Mouse (Mus musculus) ES-Bruce4 (cell line): ENCODE data around the gene Tmem170b. TPM values are rescaled to one million over a fixed set of nuclear protein-coding genes. Genes with fewer than 3 reads are reported as not detected.

ENCODE experiments used
- H3K27ac ChIP-seq: 2 replicates; pipeline ENCODE4 v1.5.1; 2012; ENCODE audit warnings: low read length, inconsistent platforms; ENCODE audit not compliant: insufficient read depth
- H3K27me3 ChIP-seq: 2 replicates; pipeline ENCODE4 v1.6.1; 2012; ENCODE audit warnings: mild to moderate bottlenecking, low read length, inconsistent platforms; ENCODE audit not compliant: control insufficient read depth, poor library complexity, insufficient read depth, severe bottlenecking
- H3K36me3 ChIP-seq: 2 replicates; pipeline ENCODE4 v1.6.1; 2012; ENCODE audit warnings: inconsistent platforms, mild to moderate bottlenecking, low read length, moderate library complexity; ENCODE audit not compliant: control insufficient read depth, poor library complexity, insufficient read depth, severe bottlenecking
- H3K4me1 ChIP-seq: one replicate; pipeline ENCODE4 v1.8.1; 2011; ENCODE audit warnings: low read length; ENCODE audit not compliant: control insufficient read depth, insufficient read depth
- H3K4me3 ChIP-seq: 2 replicates; pipeline ENCODE4 v1.5.1; 2011; ENCODE audit warnings: low read depth, mild to moderate bottlenecking, low read length
- H3K9ac ChIP-seq: 2 replicates; pipeline ENCODE4 v1.6.1; 2012; ENCODE audit warnings: low read depth, mild to moderate bottlenecking, inconsistent platforms; ENCODE audit not compliant: poor library complexity, severe bottlenecking
- H3K9me3 ChIP-seq: replicated peaks from 2 replicates; pipeline ENCODE4 v1.6.1; 2012; ENCODE audit warnings: mild to moderate bottlenecking, low read length, inconsistent platforms; ENCODE audit not compliant: control insufficient read depth, poor library complexity, insufficient read depth, severe bottlenecking
- CTCF ChIP-seq: IDR thresholded peaks from one replicate; pipeline ENCODE4 v1.8.1; 2011; ENCODE audit warnings: low read depth, low read length
- EP300 ChIP-seq: IDR thresholded peaks from 2 replicates; pipeline ENCODE4 v1.6.1; 2011; ENCODE audit warnings: low read depth, low read length; ENCODE audit not compliant: insufficient read depth
- POLR2A ChIP-seq: IDR thresholded peaks from one replicate; pipeline ENCODE4 v1.8.1; 2011; ENCODE audit warnings: low read length; ENCODE audit not compliant: insufficient read depth
- polyA plus RNA-seq: library from polyadenylated mRNA; stranded (reverse); fragments of >200 nt; gene quantifications from 2 replicates; pipeline ENCODE4 v1.2.4, GENCODE M21; 2011; ENCODE audit warnings: low read depth; ENCODE audit not compliant: missing spikeins, insufficient read depth, insufficient read length

Tmem170b gene
- polyA plus RNA-seq, 1 experiment: 9.0 TPM

DNA sequence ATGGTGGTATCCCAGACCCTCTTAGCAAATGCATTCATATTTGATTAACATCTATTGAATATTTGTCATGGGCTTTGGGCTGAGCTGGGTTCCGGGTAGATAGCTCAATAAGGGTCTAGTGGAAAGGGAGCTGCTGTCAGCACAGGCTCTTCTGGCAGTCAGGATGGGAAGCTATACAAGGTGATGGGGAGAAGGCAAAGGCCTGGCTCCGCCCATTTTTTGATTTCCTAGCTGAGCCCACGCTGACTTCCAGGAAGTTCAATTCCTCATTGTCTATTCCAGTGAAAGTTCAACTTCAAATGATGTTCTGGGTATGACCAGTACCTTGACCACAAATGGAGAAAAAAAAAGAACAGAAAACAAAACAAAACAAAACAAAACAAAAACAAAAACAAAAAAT is 69.8 kb downstream of the Tmem170b start:
- Histone ChIP-seq H3K9ac (no peak overlapping the region), H3K9me3 (no peaks in the 10 kb centered on the region), H3K4me1 (no peaks in the 10 kb centered on the region), H3K4me3 (no peak overlapping the region), H3K27me3 (no peaks in the 10 kb centered on the region), H3K27ac (no peak overlapping the region), H3K36me3 (no peaks in the 10 kb centered on the region)
- TF ChIP-seq CTCF (no peak), POLR2A (no peak), EP300 (no peak)

DNA sequence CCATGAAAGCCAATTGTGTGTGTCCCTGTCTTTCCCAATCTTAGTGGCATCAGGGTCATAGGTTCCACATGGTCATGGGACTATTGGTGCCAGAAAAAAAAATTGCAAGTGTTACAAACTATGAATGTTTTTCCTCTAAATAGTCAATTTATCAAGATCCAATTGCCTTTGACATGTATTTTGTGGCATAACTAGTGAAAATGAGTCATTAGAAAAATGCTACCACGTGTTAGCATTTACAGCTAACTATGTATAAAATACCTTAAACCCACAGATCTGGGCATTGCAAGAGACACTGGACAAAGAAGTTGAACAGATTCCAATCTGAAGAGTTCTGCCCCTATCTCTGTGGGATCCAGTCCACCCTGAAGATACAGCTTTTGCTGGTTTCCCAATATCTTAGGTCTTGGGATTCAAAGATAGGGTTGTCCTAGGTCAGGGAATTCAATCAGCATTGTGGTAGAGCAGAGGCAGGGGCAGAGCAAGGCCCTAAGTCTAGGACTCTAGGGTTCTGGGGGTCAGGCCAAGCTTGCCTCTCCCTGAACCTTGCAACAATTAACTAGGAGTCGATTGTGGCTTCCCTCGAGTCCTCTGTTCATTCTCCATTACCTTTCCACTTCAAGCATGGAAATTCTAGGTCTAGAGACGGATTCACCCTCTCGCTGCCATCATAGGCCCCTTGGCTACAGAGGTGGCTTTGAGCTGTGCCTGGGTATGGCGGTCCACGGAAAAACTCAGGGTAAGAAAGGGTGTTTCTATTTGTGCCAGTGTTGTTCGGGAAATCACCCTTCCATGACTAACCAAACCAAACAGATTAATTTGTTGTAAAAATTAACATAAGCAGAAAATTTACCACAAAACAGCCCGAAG is 70.5 kb downstream of the Tmem170b start:
- H3K4me3 ChIP-seq: no peak overlapping the region
- no peaks in the 10 kb centered on the region for H3K4me1 ChIP-seq
- no peaks in the 10 kb centered on the region for H3K9me3 ChIP-seq
- no peak overlapping the region for H3K9ac ChIP-seq
- TF ChIP-seq EP300: no peak
- no peak for TF ChIP-seq POLR2A
- TF ChIP-seq CTCF: no peak
- no peak overlapping the region for H3K27ac ChIP-seq
- no peaks in the 10 kb centered on the region for H3K36me3 ChIP-seq
- no peaks in the 10 kb centered on the region for H3K27me3 ChIP-seq

DNA sequence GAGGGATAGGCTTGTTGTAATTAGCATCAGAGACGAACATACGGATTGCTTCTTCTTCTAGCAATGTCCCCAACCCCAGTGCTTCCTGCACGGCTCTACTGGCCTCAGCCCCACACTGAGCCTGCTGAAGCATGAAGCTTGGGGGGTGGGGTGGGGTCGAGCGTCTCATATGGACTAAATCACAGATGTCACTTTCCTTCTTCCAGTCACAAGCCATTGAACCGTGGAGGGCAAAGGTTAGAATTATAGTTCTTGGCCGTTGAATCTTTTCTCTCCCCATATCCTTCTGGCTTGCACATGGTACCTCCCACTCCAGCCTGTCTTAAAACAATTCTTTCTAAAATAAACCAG is 71.1 kb downstream of the Tmem170b start:
- no peak for TF ChIP-seq POLR2A
- TF ChIP-seq EP300: no peak
- no peak for TF ChIP-seq CTCF
- Histone ChIP-seq H3K27ac (no peak overlapping the region), H3K9ac (no peak overlapping the region)

DNA sequence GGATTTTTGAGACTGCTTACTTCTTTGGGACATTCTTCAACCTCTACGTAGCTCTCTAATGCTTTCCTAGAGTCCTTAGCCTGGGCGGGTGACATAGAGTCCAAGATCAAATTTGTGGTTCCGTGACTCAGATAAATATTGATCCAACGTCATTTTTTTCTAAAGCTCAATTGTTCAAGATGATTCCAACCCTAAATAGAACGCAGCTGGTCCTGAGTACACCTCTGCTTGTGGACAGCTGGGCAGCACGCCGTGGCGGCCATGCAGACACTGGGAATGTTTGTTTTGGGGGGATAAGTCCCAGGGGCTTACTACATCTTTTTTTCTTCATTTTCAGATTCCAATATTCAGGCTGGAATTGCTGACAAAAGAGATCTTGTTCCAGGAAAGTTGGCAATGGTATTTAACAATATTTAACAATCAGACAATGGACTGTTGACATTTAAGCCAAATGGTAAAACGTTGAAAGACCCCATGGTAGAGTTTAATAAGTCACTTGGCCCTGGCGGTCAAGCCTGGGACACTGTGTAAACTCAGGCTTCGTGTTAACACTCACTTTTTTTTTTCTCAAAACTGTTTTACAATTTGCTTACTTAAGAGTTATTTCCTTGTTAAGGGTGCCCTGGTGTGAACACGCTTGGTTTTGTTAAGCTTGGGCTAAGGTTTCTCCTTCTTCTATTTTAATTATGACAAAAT is 75.3 kb downstream of the Tmem170b start:
- Histone ChIP-seq H3K4me1 (no peaks in the 10 kb centered on the region), H3K4me3 (no peak overlapping the region), H3K27me3 (no peaks in the 10 kb centered on the region), H3K27ac (no peak overlapping the region), H3K36me3 (no peaks in the 10 kb centered on the region), H3K9me3 (no peaks in the 10 kb centered on the region), H3K9ac (no peak overlapping the region)
- TF ChIP-seq POLR2A (no peak), EP300 (no peak), CTCF (no peak)

More for the DNA sequence above, 71.1 kb downstream of the Tmem170b start:
- Histone ChIP-seq H3K9me3 (no peaks in the 10 kb centered on the region), H3K27me3 (no peaks in the 10 kb centered on the region), H3K4me3 (no peak overlapping the region), H3K36me3 (no peaks in the 10 kb centered on the region), H3K4me1 (no peaks in the 10 kb centered on the region)

DNA sequence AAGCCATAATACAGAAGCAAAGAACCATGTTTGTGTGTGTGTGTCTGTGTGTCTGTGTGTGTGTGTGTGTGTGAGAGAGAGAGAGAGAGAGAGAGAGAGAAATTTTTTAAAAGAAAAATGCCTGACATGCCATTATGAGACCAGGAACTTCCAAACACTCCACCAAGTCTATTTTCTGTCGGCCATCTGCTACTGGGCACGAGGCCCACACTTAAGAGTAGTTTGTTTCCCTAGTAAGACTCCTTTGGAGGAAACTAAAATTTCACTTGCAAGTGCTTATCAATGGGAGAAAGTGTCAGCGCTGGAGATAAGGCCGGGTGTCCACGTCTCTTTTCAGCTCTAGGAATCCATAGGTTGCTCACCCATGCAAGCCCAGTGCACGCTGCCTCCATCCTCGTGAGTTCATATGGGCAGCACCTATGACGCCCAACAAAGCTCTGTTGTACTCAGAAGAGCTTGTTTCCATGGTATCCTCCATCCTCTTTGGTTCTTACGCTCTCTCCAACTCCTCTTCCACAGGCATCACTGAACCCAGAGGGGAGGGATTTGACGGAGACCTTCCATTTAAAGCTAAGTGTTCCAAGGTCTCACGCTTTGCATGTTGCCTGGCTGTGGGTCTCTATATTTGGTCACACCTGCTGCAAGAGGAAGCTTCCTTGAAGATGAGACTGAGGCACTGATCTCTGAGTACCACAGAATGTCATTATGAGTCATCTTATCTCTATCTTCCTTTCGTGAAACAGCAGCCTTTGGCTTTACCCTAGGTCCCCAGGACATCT is 76.8 kb downstream of the Tmem170b start:
- Histone ChIP-seq H3K9me3 (no peaks in the 10 kb centered on the region), H3K4me1 (no peaks in the 10 kb centered on the region), H3K27me3 (no peaks in the 10 kb centered on the region), H3K4me3 (no peak overlapping the region), H3K27ac (no peak overlapping the region), H3K36me3 (no peaks in the 10 kb centered on the region), H3K9ac (no peak overlapping the region)
- TF ChIP-seq CTCF (no peak), POLR2A (no peak), EP300 (no peak)
